Mouse (Mus musculus): ENCODE results near the gene Defb25. TPM values are rescaled to one million over a fixed set of nuclear protein-coding genes. Genes with fewer than 3 reads are reported as not detected.

The Defb25 gene
- polyA plus RNA-seq, 1 experiment from 2014 or later = not detected

Other genes with a start within 250 kb of the Defb25 start
- gene Nrsn2, start 246.4 kb downstream of the Defb25 start, polyA plus RNA-seq (2014; fragmentation: Nextera tagmentation; extraction: Ambion mirVana) = 18.9 and 21.8 TPM in 2 replicates
- 18.2 and 21.8 TPM in 2 replicates for gene Sox12, start 225.0 kb downstream of the Defb25 start, polyA plus RNA-seq (2014; fragmentation: Nextera tagmentation; extraction: Ambion mirVana)
- gene Zcchc3, start 208.0 kb downstream of the Defb25 start, polyA plus RNA-seq (2014; fragmentation: Nextera tagmentation; extraction: Ambion mirVana) = 17.3 and 18.2 TPM in 2 replicates
- gene 6820408C15Rik, start 207.5 kb downstream of the Defb25 start, polyA plus RNA-seq (2014; fragmentation: Nextera tagmentation; extraction: Ambion mirVana) = 2.3 and 2.8 TPM in 2 replicates
- gene Defb23, start 158.4 kb downstream of the Defb25 start, polyA plus RNA-seq (2014; fragmentation: Nextera tagmentation; extraction: Ambion mirVana) = not detected in 2 replicates
- not detected in 2 replicates for gene Defb20, start 146.0 kb downstream of the Defb25 start, polyA plus RNA-seq (2014; fragmentation: Nextera tagmentation; extraction: Ambion mirVana)
- not detected in 2 replicates for gene Defb22, start 132.9 kb downstream of the Defb25 start, polyA plus RNA-seq (2014; fragmentation: Nextera tagmentation; extraction: Ambion mirVana)
- not detected in 2 replicates for gene Defb26, start 111.4 kb downstream of the Defb25 start, polyA plus RNA-seq (2014; fragmentation: Nextera tagmentation; extraction: Ambion mirVana)
- not detected in 2 replicates for gene Defb28, start 104.8 kb downstream of the Defb25 start, polyA plus RNA-seq (2014; fragmentation: Nextera tagmentation; extraction: Ambion mirVana)
- gene Defb29, start 83.0 kb downstream of the Defb25 start, polyA plus RNA-seq (2014; fragmentation: Nextera tagmentation; extraction: Ambion mirVana) = not detected in 2 replicates
- not detected in 2 replicates for gene Gm17416, start 53.7 kb downstream of the Defb25 start, polyA plus RNA-seq (2014; fragmentation: Nextera tagmentation; extraction: Ambion mirVana)
- not detected in 2 replicates for gene Defb21, start 50.3 kb downstream of the Defb25 start, polyA plus RNA-seq (2014; fragmentation: Nextera tagmentation; extraction: Ambion mirVana)
- gene Defb19, start 42.7 kb downstream of the Defb25 start, polyA plus RNA-seq (2014; fragmentation: Nextera tagmentation; extraction: Ambion mirVana) = not detected in 2 replicates
- not detected in 2 replicates for gene Defb45, start 23.7 kb downstream of the Defb25 start, polyA plus RNA-seq (2014; fragmentation: Nextera tagmentation; extraction: Ambion mirVana)
- not detected in 2 replicates for gene Defb36, start 18.7 kb downstream of the Defb25 start, polyA plus RNA-seq (2014; fragmentation: Nextera tagmentation; extraction: Ambion mirVana)
- gene Rem1, start 3.9 kb upstream of the Defb25 start, polyA plus RNA-seq (2014; fragmentation: Nextera tagmentation; extraction: Ambion mirVana) = 0.34 and 0.53 TPM in 2 replicates
- gene H13, start 46.4 kb upstream of the Defb25 start, polyA plus RNA-seq (2014; fragmentation: Nextera tagmentation; extraction: Ambion mirVana) = 136 and 161 TPM in 2 replicates
- 35.8 and 42.6 TPM in 2 replicates for gene Mcts2, start 64.0 kb upstream of the Defb25 start, polyA plus RNA-seq (2014; fragmentation: Nextera tagmentation; extraction: Ambion mirVana)
- 29.2 and 32.8 TPM in 2 replicates for gene Id1, start 113.2 kb upstream of the Defb25 start, polyA plus RNA-seq (2014; fragmentation: Nextera tagmentation; extraction: Ambion mirVana)
- gene Cox4i2, start 131.1 kb upstream of the Defb25 start, polyA plus RNA-seq (2014; fragmentation: Nextera tagmentation; extraction: Ambion mirVana) = 4.5 and 5.9 TPM in 2 replicates
- gene Bcl2l1, start 208.7 kb upstream of the Defb25 start, polyA plus RNA-seq (2014; fragmentation: Nextera tagmentation; extraction: Ambion mirVana) = 179 and 189 TPM in 2 replicates
- 70.1 and 81.5 TPM in 2 replicates for gene Tpx2, start 224.9 kb upstream of the Defb25 start, polyA plus RNA-seq (2014; fragmentation: Nextera tagmentation; extraction: Ambion mirVana)